Mouse (Mus musculus): ENCODE measurements around the gene Psrc1.

Psrc1 gene

DNA sequence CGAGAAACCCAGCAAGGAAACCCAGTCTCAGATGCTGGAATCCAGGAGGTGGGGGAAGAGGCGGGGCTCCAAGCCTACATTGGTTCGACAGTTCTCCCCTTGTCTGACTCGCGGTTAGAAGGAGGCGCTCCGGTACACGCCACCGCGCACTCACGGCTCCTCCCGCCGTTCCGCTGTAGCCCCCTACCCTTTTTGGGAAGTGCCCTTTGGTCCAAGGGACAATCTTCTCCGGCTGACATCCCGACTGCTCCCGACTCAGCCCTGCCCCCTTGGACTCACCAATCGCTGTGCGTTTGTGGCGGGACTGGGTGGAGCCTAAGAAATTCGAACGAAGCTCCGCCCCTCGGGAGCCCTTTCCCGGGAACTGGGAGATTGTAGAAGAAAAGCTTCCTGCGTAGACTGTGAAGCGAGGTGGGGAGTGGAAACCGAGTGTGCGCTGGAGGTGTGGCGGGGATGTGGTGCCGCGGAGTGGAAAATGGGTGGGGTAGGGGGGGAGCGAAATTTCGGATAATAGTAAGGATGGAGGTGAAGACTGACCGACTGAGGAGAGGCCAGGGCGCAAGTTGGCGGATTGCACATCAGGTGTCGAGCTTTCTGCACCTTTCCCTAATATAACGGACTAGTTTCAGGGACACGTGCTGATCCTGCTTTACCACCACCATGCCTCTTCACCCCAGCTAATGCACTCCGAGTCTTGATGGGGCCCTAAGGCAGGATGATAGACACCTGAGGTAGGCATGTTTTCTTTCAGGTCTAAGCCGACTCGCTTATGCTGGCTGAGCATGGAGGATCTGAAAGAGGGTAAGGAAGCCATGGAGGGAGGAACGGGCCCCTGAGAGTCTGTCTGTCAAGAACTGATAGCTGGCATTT lies at the start of gene Psrc1:
Gene Psrc1, plus strand, starts transcription at position 355 of the 870 bp plus-strand sequence.
- peak; percentile 89 to 91 for DNase-seq (ENCODE audit: low spot score in 2 of 2)

DNA sequence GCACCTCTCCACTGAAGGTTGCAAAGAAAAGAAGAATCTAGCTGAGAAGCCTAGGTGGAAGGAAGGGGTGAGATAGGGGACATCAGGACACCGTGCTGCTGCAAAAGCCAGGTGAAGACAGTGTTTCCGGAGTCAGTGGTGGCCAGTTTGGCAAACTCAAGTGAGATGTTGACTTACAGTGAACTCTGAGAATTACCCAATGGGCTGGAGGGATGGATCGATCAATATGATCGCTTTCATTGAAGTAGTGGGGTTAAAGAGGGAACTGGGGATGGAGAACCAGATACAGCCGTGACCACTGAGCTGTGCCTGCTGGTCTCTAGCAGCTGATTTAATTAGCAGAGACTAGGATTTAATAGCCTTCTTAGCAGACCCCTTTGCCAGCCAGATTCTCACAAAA lies 46.8 kb upstream of the Psrc1 start:
- DNase-seq (ENCODE audit: low spot score in 2 of 2) = no peak

GRCm38 (mm10) chr3:108341040-108341439 lies 42.6 kb upstream of the Psrc1 start:
- no peak for DNase-seq (ENCODE audit: low spot score in 2 of 2)

DNA sequence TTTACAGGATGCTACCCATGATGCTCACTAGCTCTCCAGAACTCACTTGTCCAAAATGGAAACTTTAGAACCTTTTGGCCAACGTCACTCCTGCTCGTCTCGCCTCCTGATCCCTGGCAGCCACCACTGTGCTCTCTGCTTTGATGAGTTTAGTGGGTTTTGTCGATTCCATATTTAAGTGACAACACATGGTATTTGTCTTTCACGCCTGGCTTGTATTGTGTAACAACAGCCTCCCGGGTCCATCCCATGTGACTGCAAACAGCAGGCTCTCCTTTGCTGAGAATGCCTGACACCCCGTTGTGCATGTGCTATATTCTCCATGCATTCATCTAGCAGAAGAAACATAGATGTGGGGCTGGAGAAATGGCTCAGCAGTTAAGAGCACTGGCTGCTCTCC lies 41.5 kb upstream of the Psrc1 start:
- DNase-seq (ENCODE audit: low spot score in 2 of 2) = no peak

- no peak for DNase-seq (ENCODE audit: low spot score in 2 of 2)
These were observed 37.8 kb upstream of the Psrc1 start for GRCm38 (mm10) chr3:108345855-108346254.

DNA sequence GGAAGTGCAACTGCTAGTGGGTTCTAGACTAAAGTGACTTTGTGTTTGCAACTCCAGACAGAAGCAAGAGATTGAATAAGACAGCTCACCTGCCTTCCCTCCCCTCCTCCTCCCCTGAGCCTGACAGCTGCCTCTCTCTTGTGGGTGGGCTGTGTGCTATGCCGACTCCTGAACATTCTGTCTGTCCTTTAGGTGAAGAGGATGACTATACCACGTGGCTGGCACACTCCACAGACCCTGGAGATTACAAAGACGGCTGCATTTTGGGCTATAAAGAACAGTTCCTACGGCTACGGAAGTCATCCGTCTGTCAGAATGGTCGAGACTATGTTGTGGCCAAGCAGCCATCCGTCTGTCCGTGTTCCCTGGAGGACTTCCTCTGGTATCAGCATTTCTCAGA lies 35.3 kb upstream of the Psrc1 start:
- DNase-seq (ENCODE audit: low spot score in 2 of 2) = no peak

GRCm38 (mm10) chr3:108355245-108355644 lies 28.4 kb upstream of the Psrc1 start:
- no peak for DNase-seq (ENCODE audit: low spot score in 2 of 2)

- no peak for DNase-seq (ENCODE audit: low spot score in 2 of 2)
These were observed 26.6 kb upstream of the Psrc1 start for GRCm38 (mm10) chr3:108357051-108357450.

GRCm38 (mm10) chr3:108358445-108358844 lies 25.2 kb upstream of the Psrc1 start:
- no peak for DNase-seq (ENCODE audit: low spot score in 2 of 2)

GRCm38 (mm10) chr3:108360894-108361293 lies 22.7 kb upstream of the Psrc1 start:
- DNase-seq (ENCODE audit: low spot score in 2 of 2) = no peak

DNA sequence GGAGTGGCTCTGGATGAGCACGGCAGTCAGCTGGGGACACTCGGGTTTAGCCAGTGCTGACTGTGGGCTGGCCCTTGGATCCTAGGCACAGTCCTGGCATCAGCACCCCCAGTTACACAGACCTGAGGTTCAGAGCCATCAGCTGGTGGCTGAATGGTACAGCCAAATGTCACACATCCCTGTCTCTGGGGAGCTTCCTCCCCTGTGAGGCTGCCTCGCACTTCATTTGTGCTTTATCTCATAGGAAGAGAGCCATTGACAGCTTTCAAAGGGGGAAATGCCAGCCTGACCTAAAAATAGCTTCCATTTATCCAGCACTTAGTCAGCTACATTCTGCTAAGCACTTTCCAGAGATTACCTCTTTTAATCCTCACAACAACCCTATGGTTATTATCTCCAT lies 20.0 kb upstream of the Psrc1 start:
- DNase-seq (ENCODE audit: low spot score in 2 of 2) = peak; percentile 35 to 49

DNA sequence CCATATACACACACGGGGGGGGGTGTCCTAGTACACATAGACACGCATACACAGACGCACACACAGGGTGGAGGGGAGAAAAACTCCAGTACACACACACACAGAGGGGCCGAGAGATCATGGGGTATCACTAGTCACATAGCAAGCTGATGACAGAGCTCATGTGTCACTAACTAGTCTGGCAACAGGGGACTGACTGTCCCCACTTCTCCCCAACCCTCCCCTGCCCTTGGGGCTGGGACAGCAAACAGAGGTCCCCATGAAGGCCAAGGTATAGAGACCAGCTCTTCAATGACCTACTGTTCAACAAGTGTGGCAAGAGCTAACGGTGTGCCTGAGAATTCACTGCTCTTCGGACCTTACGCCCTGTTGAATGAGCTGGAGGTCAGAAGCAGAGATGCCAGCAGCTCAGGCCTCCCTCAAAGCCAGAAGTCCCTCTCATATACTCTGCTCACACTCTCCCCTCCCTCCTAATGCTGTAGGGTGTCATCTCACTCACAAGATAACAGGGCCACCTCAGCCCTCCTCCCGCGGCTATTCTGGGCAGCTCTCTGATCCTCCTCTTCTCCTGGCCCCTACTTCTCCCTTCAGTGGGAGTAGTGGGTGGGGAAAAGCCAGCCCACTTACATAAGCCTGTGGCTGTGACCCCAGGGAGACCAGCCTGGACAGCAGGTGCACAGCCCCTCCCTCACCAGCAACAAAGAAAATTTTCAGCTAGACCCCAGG lies 19.2 kb upstream of the Psrc1 start, which contains the start of gene Mybphl:
Gene Mybphl, plus strand, starts transcription at position 642 of the 726 bp plus-strand sequence.
- DNase-seq (ENCODE audit: low spot score in 2 of 2) = no peak

DNA sequence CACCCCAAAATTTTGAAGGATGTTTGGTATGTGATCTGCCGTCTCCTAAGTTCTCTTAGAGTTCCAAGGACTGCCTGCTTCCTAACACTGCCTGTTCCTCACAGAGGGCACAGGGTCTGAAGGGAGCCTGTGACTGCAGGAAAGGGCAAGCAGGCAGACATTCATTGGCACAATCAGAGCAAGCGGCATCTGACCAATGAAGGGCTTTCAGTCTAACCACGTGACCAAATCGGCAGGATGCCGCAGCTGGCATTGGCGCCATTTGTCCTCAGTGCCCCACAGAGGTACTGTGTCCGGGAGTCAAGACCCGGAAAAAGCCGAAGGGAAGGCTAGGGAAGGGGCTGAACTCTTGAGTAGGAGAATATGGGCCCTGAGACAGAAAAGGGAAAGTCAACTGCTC lies 16.5 kb upstream of the Psrc1 start:
- no peak for DNase-seq (ENCODE audit: low spot score in 2 of 2)

DNA sequence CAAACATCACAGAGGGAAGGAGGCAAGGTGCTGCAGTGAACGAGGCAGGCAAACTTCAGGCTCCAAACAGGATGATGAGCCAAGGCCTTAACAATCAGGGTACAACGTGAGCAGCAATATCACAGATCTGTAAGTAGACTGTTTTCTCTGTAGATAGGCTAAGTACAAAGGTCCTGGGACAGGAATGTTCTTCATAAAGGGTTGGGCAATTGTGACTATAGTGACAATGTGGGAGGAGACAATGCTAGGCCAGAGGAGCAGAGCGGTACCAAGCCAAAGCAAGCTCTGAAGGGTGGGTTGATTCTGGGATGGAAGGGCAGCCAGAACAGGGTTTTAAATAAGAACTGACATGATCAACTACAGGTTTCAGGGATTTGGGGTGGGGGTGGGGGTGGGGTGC lies 15.8 kb upstream of the Psrc1 start:
- no peak for DNase-seq (ENCODE audit: low spot score in 2 of 2)

DNA sequence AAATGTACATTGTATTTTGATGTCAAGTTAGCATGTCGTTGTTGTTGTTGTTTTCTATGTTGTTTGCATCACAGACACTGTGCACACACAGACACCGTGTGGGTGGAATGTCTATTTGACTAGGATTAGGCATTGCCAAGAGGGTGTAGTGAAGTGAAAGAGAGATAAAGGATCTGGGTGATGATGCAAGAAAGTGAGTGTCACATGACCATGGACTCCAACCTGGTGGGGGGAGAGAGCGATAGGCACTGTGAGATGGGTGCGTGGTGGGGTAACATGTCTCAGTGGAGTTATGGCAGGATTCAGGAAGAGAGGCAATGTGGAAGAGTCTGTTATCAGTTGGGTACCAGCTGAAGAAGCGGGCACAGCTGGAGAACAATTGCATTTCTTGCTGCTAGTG lies 14.9 kb upstream of the Psrc1 start:
- DNase-seq (ENCODE audit: low spot score in 2 of 2) = no peak

DNA sequence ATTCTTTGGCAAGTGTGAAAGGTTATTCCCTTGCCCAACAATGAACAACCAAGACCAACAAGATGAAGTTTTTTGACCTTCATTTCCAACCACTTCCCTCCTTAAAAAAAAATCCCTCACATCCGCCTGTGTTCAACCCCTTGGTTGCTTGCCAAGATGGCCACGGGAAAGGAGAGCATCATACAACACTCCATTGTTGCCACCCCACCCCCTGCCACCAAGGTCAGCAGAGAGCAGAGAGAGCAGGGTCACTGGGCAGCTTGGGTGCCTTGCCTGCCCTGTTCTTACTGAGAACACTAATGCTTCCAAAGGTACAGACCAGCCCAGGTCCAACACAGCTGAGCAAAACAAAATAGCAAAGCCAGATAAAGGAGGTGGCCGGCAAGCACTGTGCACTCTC lies 11.4 kb upstream of the Psrc1 start:
- no peak for DNase-seq (ENCODE audit: low spot score in 2 of 2)

DNA sequence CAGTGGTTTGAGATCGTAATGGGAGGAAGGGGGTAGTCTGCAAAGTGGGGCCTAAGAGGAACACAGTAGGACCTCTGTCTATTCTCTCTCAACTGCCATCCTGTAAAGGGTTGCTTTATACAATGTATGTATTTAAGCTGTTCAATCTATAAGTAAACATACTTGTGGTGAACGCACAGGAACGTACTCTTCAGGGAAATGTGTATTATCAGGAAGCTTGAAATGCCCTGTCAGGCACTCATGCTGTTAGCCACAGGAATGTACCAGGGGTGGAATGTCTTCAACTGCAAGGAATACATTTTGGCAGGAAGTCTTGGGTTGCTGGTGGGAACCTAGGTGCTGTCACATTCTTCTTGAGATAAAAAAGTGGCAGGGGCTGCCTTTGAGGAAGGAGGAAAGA lies 10.9 kb upstream of the Psrc1 start:
- DNase-seq (ENCODE audit: low spot score in 2 of 2) = no peak

GRCm38 (mm10) chr3:108378875-108379663 lies 4.6 kb upstream of the Psrc1 start:
- DNase-seq (ENCODE audit: low spot score in 2 of 2) = no peak

GRCm38 (mm10) chr3:108380695-108381094 lies 2.9 kb upstream of the Psrc1 start:
- DNase-seq (ENCODE audit: low spot score in 2 of 2) = no peak

- DNase-seq (ENCODE audit: low spot score in 2 of 2) = peak; percentile 35 to 36
These were observed 1.4 kb upstream of the Psrc1 start for GRCm38 (mm10) chr3:108381945-108382875.

GRCm38 (mm10) chr3:108384425-108384824 lies 786 bp downstream of the Psrc1 start:
- no peak for DNase-seq (ENCODE audit: low spot score in 2 of 2)
